Mouse (Mus musculus): ENCODE data around the gene Sertad1. TPM values are rescaled to one million over a fixed set of nuclear protein-coding genes. Genes with fewer than 3 reads are reported as not detected.

Gene Sertad1
- polyA plus RNA-seq, 1 experiment from 2014 or later = 6.4 TPM

DNA sequence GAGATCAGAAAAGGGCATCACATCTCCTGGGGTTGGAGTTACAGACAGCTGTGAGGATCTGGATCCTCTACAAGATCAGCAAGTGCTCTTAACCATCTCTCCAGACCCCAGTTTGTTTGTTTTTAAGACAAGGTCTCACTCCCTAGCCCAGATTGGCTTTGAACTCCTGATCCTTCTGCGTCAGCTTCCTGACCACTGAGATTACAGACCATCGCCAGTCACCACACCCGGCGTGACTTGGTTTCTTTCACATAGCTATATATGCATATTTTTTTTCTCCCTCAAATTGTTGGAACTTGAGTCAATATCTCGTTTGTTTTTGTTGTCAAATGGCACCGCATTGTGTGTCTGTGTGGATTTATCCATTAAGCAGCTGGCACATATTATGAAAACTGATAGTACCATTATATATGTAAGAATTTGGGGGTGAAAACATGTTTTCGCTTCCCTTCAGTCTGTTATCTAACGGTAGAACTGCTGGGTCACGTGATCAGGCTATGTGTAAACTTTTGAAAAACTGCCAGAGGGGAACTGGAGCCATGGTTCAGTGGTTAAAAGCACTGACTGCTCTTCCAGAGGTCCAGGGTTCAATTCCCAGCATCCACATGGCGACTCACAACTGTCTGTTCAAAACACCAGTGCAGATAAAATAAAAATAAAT lies 32.1 kb upstream of the Sertad1 start:
- no peaks in the 10 kb centered on the region for H3K9me3 ChIP-seq
- no peak overlapping the region for H3K4me2 ChIP-seq (replicated peaks)
- no peaks in the 10 kb centered on the region for H3K4me1 ChIP-seq
- 83% methylated on average over 10 of the region's 10 CpGs for WGBS
- H3K27ac ChIP-seq (replicated peaks) = no peak overlapping the region
- no peak overlapping the region for H3K9ac ChIP-seq (replicated peaks)
- H3K36me3 ChIP-seq = no peaks in the 10 kb centered on the region
- H3K4me3 ChIP-seq = no peak overlapping the region
- ATAC-seq (replicated peaks) = no peak
- no peaks in the 10 kb centered on the region for H3K27me3 ChIP-seq

DNA sequence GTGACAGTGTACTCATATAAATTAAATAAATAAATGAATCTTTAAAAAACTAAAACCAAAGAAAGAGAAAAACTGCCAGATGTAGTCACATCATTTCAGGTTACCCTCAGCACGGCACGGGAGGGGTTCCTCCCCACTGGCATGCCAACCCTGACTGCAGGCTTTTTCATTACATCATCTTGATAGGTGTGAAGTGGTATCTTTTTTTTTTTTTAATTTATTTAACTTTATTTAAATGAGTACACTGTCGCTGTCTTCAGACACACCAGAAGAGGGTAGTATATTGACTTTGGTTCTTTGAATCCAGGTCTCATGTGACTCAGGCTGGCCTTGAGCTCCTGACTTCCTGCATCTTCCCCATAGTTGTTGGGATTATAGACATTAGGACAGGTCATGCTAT lies 31.4 kb upstream of the Sertad1 start:
- ATAC-seq (replicated peaks) = no peak
- Histone ChIP-seq H3K9ac (replicated peaks) (no peak overlapping the region), H3K27me3 (no peaks in the 10 kb centered on the region), H3K9me3 (no peaks in the 10 kb centered on the region), H3K4me3 (no peak overlapping the region), H3K36me3 (no peaks in the 10 kb centered on the region), H3K4me2 (replicated peaks) (no peak overlapping the region), H3K4me1 (no peaks in the 10 kb centered on the region), H3K27ac (replicated peaks) (no peak overlapping the region)
- whole genome bisulfite sequencing = 86% methylated on average over 3 of the region's 3 CpGs

DNA sequence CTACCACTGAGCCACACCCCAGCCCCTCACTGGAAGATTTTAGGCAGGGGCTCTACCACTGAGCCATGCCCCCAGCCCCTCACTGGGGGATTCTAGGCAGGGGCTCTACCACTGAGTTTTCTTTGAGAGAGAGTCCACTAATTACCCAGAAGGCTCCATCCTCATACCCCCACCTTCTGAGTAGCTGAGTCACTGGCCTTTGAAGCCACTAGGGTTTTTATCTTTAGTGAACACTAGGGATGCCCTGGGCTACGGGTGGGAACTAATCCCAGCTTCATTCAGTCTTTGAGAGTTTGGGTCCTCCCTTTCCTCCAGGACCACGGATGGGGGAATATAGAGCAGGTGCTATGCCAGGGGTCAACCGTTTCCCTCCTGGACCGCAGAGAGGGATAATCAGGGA lies 28.1 kb upstream of the Sertad1 start:
- no peak overlapping the region for H3K4me2 ChIP-seq (replicated peaks)
- H3K4me1 ChIP-seq = no peaks in the 10 kb centered on the region
- ATAC-seq (replicated peaks) = no peak
- no peak overlapping the region for H3K27ac ChIP-seq (replicated peaks)
- H3K4me3 ChIP-seq = no peak overlapping the region
- no peak overlapping the region for H3K9ac ChIP-seq (replicated peaks)
- 86% methylated on average over 4 of the region's 4 CpGs for WGBS
- H3K9me3 ChIP-seq = no peaks in the 10 kb centered on the region
- no peaks in the 10 kb centered on the region for H3K36me3 ChIP-seq
- no peaks in the 10 kb centered on the region for H3K27me3 ChIP-seq

DNA sequence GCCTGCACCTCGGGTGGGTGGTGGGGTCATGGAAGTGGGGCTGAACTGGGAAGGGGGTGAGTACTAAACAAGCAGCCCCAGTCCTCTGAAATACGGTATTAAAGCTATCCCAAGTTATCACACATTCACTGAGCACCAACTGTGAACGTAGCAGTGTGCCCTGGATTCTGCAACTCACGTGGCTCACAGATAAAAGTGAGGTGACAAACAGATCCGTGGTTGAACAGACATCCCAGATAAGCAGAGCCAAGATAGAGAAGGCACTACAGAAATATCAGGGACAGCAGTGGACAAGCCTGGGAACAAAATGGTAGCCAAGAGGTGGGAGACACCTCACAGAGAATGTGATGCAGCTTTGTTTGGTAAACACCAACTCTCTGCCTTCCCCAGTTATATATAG lies 27.1 kb upstream of the Sertad1 start:
- no peak overlapping the region for H3K27ac ChIP-seq (replicated peaks)
- H3K9me3 ChIP-seq = no peaks in the 10 kb centered on the region
- no peak overlapping the region for H3K4me3 ChIP-seq
- ATAC-seq (replicated peaks) = no peak
- H3K4me1 ChIP-seq = no peaks in the 10 kb centered on the region
- H3K36me3 ChIP-seq = no peaks in the 10 kb centered on the region
- no peak overlapping the region for H3K4me2 ChIP-seq (replicated peaks)
- WGBS = 91% methylated on average over 5 of the region's 5 CpGs
- no peak overlapping the region for H3K9ac ChIP-seq (replicated peaks)
- H3K27me3 ChIP-seq = no peaks in the 10 kb centered on the region

DNA sequence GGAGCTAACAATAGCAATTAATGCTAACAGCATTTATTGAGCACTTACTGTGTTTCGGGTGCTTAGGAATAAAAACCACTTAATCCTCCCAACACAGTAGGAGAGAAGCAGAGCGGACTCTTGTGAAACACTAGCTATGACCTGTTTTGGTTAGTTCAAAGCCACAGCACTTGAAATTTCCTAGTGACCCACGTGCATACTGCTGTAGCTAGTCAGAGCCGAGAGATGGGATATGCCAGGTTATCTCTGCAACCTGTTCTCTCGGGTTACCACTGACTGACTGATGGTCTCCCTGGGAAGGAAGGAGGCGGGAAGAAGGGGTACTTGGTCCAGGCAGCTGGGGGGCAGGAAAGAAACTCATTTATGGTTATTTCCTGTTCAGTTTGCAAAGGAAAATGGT lies 26.2 kb upstream of the Sertad1 start:
- WGBS = 84% methylated on average over 6 of the region's 6 CpGs
- H3K9me3 ChIP-seq = no peaks in the 10 kb centered on the region
- H3K27me3 ChIP-seq = no peaks in the 10 kb centered on the region
- H3K4me2 ChIP-seq (replicated peaks) = no peak overlapping the region
- no peaks in the 10 kb centered on the region for H3K4me1 ChIP-seq
- ATAC-seq (replicated peaks) = no peak
- H3K27ac ChIP-seq (replicated peaks) = no peak overlapping the region
- H3K36me3 ChIP-seq = no peaks in the 10 kb centered on the region
- no peak overlapping the region for H3K9ac ChIP-seq (replicated peaks)
- H3K4me3 ChIP-seq = no peak overlapping the region

DNA sequence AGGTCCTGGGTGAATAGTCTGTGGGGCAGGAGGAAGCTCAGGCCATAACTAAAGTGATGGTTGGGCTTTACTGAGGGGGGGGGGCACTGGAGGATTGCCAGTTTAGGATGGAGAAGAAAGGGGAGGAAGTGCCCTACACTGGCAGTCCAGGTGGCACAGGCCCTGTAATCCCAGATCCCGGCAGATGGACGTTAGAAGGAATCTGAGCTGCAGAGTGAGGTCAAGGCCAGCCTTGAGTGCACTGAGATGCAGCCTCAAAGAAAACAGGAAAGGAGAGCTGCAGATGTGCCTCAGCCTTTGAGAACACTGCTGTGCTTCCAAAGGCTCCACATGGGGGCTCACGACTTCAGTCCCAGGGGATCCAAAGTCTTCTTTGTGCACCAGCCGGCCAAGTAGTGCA lies 19.1 kb upstream of the Sertad1 start:
- H3K27ac ChIP-seq (replicated peaks) = no peak overlapping the region
- H3K4me3 ChIP-seq = no peak overlapping the region
- H3K9ac ChIP-seq (replicated peaks) = no peak overlapping the region
- H3K27me3 ChIP-seq = no peaks in the 10 kb centered on the region
- ATAC-seq (replicated peaks) = no peak
- no peaks in the 10 kb centered on the region for H3K9me3 ChIP-seq
- no peaks in the 10 kb centered on the region for H3K36me3 ChIP-seq
- 32% methylated on average over 4 of the region's 4 CpGs for WGBS
- H3K4me1 ChIP-seq = peaks cover 5% of the 10 kb centered on the region; the same call in 1 of the 2 replicates
- no peak overlapping the region for H3K4me2 ChIP-seq (replicated peaks)

DNA sequence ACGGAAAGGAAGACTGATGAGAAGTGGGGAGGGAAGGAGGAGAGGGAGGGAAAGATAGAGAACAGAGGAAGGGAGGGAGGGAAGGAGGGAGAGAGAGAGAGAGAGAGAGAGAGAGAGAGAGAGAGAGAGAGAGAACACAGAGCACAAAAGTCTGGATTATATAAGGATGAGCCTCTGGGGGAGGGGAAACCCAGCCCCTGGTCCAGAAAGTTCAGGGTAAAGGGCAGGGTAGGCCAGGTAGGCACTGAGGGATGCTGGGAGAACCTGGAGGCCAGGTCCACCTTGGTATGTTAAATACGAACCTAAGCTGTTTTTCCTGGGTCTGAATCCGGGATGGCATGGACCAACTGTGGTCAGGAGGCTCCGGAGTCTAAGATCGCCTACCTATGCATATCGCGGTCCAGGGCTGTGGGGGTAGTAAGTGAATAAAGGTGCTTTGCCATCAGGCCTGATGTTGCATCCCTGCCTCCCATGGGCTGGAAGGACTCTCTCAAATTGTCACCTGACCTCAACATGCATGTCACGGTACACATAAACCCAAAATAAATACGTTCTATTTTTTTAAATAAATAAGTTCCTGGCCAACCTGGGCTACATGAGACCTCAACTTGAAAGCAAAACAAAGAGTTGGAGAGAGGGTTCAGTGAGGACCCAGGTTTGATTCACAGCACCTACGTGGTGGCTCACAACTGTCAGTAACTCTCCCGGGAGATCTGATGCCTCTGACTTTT lies 15.2 kb upstream of the Sertad1 start:
- Histone ChIP-seq H3K27me3 (no peaks in the 10 kb centered on the region), H3K36me3 (peaks cover 2% of the 10 kb centered on the region; the same call in 1 of the 2 replicates), H3K27ac (replicated peaks) (no peak overlapping the region), H3K4me3 (no peak overlapping the region), H3K4me1 (peaks cover 19% of the 10 kb centered on the region), H3K9ac (replicated peaks) (no peak overlapping the region), H3K9me3 (no peaks in the 10 kb centered on the region), H3K4me2 (replicated peaks) (no peak overlapping the region)
- ATAC-seq (replicated peaks) = no peak
- 91% methylated on average over 11 of the region's 11 CpGs for WGBS

DNA sequence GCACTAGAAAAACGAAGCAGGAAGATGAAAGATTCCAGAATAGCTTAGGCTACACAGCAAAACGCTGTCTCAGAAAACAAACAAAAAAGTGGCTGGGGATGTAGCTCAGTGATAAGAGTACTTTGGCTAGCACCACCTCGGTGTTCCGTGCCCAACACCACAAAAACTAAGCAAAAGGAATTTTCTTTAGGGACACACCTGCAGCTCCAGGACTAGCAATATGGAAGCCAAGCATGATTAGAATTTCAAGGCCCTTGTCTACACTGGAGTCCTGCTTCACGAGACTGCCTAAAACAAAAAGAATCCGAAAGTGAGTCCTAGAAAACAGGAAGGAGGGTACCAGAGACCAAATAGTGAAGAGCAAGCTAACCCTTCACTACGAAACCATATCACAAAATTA lies 14.1 kb upstream of the Sertad1 start:
- no peak overlapping the region for H3K9ac ChIP-seq (replicated peaks)
- peaks cover 7% of the 10 kb centered on the region; the same call in 1 of the 2 replicates for H3K36me3 ChIP-seq
- H3K9me3 ChIP-seq = no peaks in the 10 kb centered on the region
- WGBS = 28% methylated on average over 7 of the region's 7 CpGs
- no peaks in the 10 kb centered on the region for H3K27me3 ChIP-seq
- H3K4me1 ChIP-seq = peaks cover 19% of the 10 kb centered on the region
- peak overlapping the region; percentile 77 for H3K4me3 ChIP-seq
- H3K27ac ChIP-seq (replicated peaks) = peak overlapping the region; percentile 93
- no peak for ATAC-seq (replicated peaks)
- H3K4me2 ChIP-seq (replicated peaks) = peak overlapping the region; percentile 86

DNA sequence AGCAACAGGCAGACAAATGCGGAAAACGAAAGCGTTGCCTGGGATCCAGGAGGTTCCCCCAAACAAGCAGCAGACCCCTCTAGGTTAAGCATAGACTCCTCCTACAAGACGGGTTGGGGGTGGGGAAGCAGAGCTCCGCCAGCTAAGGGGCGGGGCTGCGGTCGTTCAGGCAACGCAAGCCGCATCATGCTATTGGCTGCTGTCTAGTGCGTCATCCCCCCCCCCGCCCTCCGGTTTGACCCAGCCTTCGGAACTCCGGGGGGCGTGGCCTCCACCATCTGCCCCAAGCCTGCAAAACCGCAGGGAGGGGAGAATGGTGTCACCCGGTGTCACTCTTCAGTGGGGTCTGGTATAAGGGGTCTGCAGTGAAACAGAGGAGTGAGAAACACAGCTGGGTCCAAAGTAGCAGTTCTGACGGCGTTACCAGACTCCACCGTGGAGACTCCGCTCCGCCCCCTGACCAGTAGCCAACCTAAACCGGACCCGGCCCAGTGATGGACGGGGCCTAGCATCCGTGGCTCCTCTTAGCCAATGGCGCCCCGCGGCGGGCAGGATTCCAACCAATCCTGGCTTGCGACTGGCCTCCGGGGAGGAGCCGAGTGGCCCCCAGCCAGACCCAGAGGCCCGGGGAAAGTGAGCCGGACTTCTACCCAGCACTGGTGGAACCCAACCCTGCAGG lies 13.4 kb upstream of the Sertad1 start, which contains the start of gene Sertad3:
Gene Sertad3, plus strand, starts transcription at position 613 of the 679 bp plus-strand sequence.
- Histone ChIP-seq H3K36me3 (peaks cover 7% of the 10 kb centered on the region; the same call in 1 of the 2 replicates), H3K4me1 (peaks cover 19% of the 10 kb centered on the region), H3K4me3 (peak within 1 kb of the TSS; percentile 77), H3K27ac (replicated peaks) (peak within 1 kb of the TSS; percentile 93), H3K4me2 (replicated peaks) (peak within 1 kb of the TSS; percentile 86), H3K9ac (replicated peaks) (peak within 1 kb of the TSS; percentile 49), H3K27me3 (no peaks in the 10 kb centered on the region), H3K9me3 (no peaks in the 10 kb centered on the region)
- peak; percentile 90 for ATAC-seq (replicated peaks)
- under 1% methylated on average over 36 of the region's 36 CpGs for WGBS

DNA sequence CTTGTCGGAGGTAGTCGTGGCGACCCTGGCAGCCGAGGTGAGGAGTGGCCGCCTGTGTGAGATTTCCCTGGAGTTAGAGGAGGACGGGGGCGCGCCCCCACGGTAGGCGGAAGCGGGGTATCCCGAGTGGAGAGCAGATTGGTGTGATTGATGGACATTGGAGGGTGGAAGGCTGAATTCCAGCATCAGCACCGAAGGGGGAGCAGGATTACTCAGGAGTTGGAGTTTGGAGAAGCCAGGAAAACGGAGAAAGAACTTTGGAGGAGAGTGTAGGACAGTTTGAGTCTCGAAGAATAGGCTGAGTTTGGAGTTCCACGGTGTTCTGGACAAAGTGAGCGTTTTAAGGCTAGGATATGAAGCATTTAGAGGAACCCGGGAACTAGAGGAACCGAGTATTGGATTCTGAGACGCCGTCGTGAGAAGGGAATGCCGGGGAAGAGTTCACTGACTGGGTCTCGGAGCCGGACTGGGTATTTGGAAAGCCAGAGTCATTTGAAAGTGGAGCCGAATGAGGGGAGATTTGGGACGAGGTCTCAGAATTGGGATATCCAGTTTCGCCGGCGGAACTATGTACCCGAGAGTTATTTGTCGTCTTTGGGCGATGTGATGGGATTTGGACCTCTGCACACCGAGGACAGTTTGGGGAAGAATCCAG lies 12.7 kb upstream of the Sertad1 start:
- Histone ChIP-seq H3K27me3 (no peaks in the 10 kb centered on the region), H3K4me1 (peaks cover 19% of the 10 kb centered on the region), H3K27ac (replicated peaks) (peak overlapping the region; percentile 93), H3K4me3 (peak overlapping the region; percentile 77), H3K36me3 (peaks cover 7% of the 10 kb centered on the region; the same call in 1 of the 2 replicates), H3K9me3 (no peaks in the 10 kb centered on the region), H3K9ac (replicated peaks) (peak overlapping the region; percentile 49), H3K4me2 (replicated peaks) (peak overlapping the region; percentile 86)
- WGBS = under 1% methylated on average over 34 of the region's 34 CpGs
- no peak for ATAC-seq (replicated peaks)

DNA sequence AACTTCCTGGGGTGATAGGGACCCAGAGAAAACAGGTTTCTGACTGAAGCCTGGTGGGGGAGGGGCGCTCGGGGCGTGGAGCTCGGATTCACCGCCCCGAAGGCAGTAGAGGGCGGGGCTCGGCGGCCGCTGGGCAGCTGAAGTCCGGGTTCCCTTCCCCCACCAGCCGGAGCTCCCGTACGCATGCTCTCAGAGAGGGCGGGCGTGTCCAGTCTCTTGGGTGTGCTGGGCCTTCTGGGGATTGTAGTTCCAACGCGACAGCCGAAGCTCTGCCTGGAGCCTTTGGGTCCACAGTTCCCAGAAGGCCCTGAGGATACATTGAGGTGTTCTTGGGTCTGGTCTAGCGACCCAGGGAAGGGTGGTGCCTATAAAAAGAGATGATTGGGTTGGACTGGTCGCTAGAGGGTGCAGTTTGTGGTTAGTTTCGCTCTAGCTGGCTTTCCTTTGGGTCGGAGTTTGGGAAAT lies 12.2 kb upstream of the Sertad1 start:
- WGBS = under 1% methylated on average over 23 of the region's 23 CpGs
- peaks cover 19% of the 10 kb centered on the region for H3K4me1 ChIP-seq
- no peaks in the 10 kb centered on the region for H3K9me3 ChIP-seq

More for the DNA sequence above, 12.2 kb upstream of the Sertad1 start:
- peak overlapping the region; percentile 77 for H3K4me3 ChIP-seq
- H3K27me3 ChIP-seq = no peaks in the 10 kb centered on the region
- peak overlapping the region; percentile 93 for H3K27ac ChIP-seq (replicated peaks)
- ATAC-seq (replicated peaks) = peak; percentile 93
- peak overlapping the region; percentile 49 for H3K9ac ChIP-seq (replicated peaks)
- H3K4me2 ChIP-seq (replicated peaks) = peak overlapping the region; percentile 86
- peaks cover 7% of the 10 kb centered on the region; the same call in 1 of the 2 replicates for H3K36me3 ChIP-seq

Data from forebrain, embryonic 15.5 days (tissue).